Mouse (Mus musculus): Measurements from ENCODE around the gene Srsf11. TPM values are rescaled to one million over a fixed set of nuclear protein-coding genes. Genes with fewer than 3 reads are reported as not detected.

Gene Srsf11
- total RNA-seq, 2 experiments from 2014 or later: 160 to 196 TPM

GRCm38 (mm10) chr3:157979619-157980018 lies 56.8 kb downstream of the Srsf11 start:
- no peak for DNase-seq

DNA sequence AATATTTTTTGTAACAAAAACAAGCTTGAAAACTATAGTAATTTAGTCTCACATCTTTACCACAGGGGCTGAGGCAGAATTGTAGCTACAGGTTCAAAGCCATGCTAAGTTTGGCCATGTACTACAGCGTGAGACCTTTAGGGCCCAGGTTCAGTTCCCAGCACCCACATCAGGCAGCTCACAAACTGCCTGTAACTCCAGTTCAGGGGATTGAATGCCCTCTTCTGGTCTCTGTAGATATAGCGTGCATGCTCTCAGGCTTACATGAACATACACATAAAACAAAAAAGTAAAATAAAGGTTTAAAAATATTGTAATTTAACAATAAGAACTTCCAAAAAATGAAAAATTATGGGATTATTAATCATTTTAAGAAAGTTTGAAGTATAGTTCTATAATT lies 63.2 kb downstream of the Srsf11 start:
- DNase-seq: no peak

DNA sequence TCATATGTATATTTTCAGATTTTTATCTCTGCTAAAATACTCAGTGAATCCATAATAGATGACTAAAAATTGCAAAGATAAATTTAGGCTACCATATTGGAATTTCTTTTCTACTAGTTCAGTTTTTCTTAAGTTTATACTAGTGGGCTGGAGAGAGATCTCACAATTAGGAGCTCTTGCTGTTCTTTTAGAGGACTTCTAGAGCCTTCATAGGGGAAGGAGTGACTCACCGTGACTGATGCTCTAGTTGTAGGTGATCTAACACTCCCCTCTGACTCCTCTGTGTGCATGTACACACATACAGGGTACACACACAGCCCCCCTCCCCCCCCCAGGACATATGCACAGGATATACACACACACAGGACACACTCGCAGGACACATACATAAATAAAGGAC lies 65.3 kb downstream of the Srsf11 start:
- no peak for DNase-seq

Other genes starting within 250 kb of the Srsf11 start
- 1 to 10 TPM; 7.2 TPM for gene Cth, start 111.6 kb downstream of the Srsf11 start, total RNA-seq (2021)
- gene Ankrd13c, start 89.4 kb downstream of the Srsf11 start, total RNA-seq (2021): 100 to 1,000 TPM; 111 to 113 TPM
- 10 to 100 TPM; 25.1 to 29.8 TPM for gene Lrrc40, start within 50 bp of the Srsf11 start, total RNA-seq (2021)

Measured in layer of hippocampus, postnatal 36 days (tissue).